Mouse (Mus musculus): ENCODE results near the gene Ago3.

GRCm38 (mm10) chr4:126306827-126307226, 122.5 kb downstream of the Ago3 start:
- TF ChIP-seq CTCF (IDR thresholded peaks at IDR 0.05; ENCODE audit: low read depth, low read length) (no peak), POLR2A (IDR thresholded peaks at IDR 0.05; ENCODE audit: extremely low read depth, insufficient read depth, low read length) (no peak)
